Comparison of ENCODE assay signal across 8 mouse cellular contexts in the genomic region with DNA sequence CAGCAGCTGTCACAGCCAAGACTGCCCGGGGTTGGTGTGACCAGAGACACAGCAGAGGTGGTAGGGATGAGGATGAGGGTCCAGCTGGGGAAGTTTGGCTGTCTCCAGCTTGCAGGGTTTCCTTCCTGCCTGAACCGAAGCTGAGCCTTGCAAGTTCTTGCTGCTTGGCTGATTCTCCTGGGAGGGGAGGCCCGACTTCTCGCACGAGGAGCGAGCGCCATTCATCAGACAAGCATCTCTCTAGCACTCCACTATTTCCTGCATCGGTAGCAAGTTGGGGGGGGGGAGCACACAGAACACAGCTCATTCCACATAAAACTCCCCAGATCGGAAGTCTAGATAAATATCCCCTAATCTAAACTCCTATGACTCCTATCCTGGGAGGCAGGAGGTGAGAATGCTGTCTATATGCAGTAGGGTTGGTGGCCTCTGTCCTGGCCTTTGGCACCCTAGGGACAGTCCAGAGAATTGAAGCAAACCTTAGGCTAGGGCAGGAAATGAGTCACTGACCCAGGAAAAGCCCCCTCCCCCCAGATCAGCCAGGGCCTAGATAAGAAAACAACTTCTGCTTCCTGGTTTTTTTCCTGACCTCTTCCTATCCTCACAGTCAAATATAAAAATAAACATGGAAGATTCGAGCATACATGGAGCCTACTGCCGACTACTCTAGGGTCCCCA. TPM values are rescaled to one million over a fixed set of nuclear protein-coding genes. Genes with fewer than 3 reads are reported as not detected.
A peak's percentile ranks its signal among the peaks of the same experiment; 100 is the strongest.
DNase-seq lines count a peak whose midpoint lies in the region; ATAC-seq lines count a peak whose summit lies in the region.

No protein-coding gene starts in this region.

- H3K27me3 ChIP-seq in embryonic facial prominence, embryonic 10.5 days (replicated peaks; ENCODE audit: low read depth, poor library complexity, severe bottlenecking) = 0 out of 2 replicates have a peak, but pooled peaks cover 14% of the 10 kb centered on the region
- H3K27me3 ChIP-seq in midbrain, embryonic 11.5 days (ENCODE audit: control insufficient read depth, insufficient read depth, low read length) = peaks cover 2% of the 10 kb centered on the region

- peaks cover 99% of the 10 kb centered on the region for H3K4me1 ChIP-seq in embryonic facial prominence, embryonic 10.5 days
- peaks cover 55% of the 10 kb centered on the region for H3K4me1 ChIP-seq in midbrain, embryonic 11.5 days (ENCODE audit: control insufficient read depth, insufficient read depth, low read length)

- DNase-seq in NIH3T3 (ENCODE audit: low read depth) = peak; percentile 84
- DNase-seq in embryonic facial prominence, embryonic 10.5 days (ENCODE audit: low spot score) = peak; percentile 58
- peak; percentile 49 to 55 for DNase-seq in heart, postnatal 14 days
- DNase-seq in kidney, postnatal 4 days = peak; percentile 69 to 81
- peak; percentile 87 for DNase-seq in midbrain, embryonic 11.5 days (ENCODE audit: low spot score, missing footprints)
- DNase-seq in frontal cortex, postnatal 10 days (ENCODE audit: low spot score in 2 of 2) = no peak

- intact Hi-C loops in heart, postnatal 14 days (cut with DNase I) = no loop called here

- 15% methylated on average over 11 of the region's 11 CpGs for WGBS in embryonic facial prominence, embryonic 10.5 days
- 20% methylated on average over 11 of the region's 11 CpGs for WGBS in midbrain, embryonic 11.5 days

- H3K27ac ChIP-seq in embryonic facial prominence, embryonic 10.5 days (replicated peaks) = peak overlapping the region; percentile 92
- H3K27ac ChIP-seq in midbrain, embryonic 11.5 days (ENCODE audit: low read depth, low read length) = peak overlapping the region; percentile 65

- H3K4me3 ChIP-seq in embryonic facial prominence, embryonic 10.5 days = peak overlapping the region; percentile 48
- no peak overlapping the region for H3K4me3 ChIP-seq in midbrain, embryonic 11.5 days (ENCODE audit: low read depth, low read length)

- no peak for ATAC-seq in midbrain, embryonic 11.5 days (ENCODE audit: low FRiP score)
- no peak for ATAC-seq in erythroblast, adult 5-6 weeks (replicated peaks; ENCODE audit: low FRiP score, poor library complexity, severe bottlenecking)
- no peak for ATAC-seq in erythroid progenitor cell, adult 5-6 weeks (replicated peaks; ENCODE audit: low FRiP score, poor library complexity, severe bottlenecking)

- H3K4me2 ChIP-seq in midbrain, embryonic 11.5 days = peak overlapping the region; percentile 29

- H3K9ac ChIP-seq in midbrain, embryonic 11.5 days (ENCODE audit: low read length) = peak overlapping the region; percentile 42

- H3K9me3 ChIP-seq in embryonic facial prominence, embryonic 10.5 days = no peaks in the 10 kb centered on the region
- no peaks in the 10 kb centered on the region for H3K9me3 ChIP-seq in midbrain, embryonic 11.5 days (ENCODE audit: control insufficient read depth, low read length)

- peaks cover 28% of the 10 kb centered on the region for H3K36me3 ChIP-seq in embryonic facial prominence, embryonic 10.5 days (replicated peaks)
- H3K36me3 ChIP-seq in midbrain, embryonic 11.5 days (ENCODE audit: control insufficient read depth, insufficient read depth, low read length) = no peaks in the 10 kb centered on the region

RNA-seq across cellular contexts. Expression of gene Fhl3, which starts 4.4 kb away (rescaled TPM):
- polyA plus RNA-seq in embryonic facial prominence, embryonic 10.5 days (2016; fragmentation: Nextera tagmentation; extraction: Ambion mirVana) = 10.8 and 15.5 TPM in 2 replicates
- 10 to 100 TPM; 13.0 to 13.9 TPM for total RNA-seq in heart, postnatal 14 days (2021)
- 3.9 and 4.5 TPM in 2 replicates for polyA plus RNA-seq in midbrain, embryonic 11.5 days (2014; fragmentation: Nextera tagmentation; extraction: Ambion mirVana)
- 4.2 and 7.5 TPM in 2 replicates for total RNA-seq in erythroblast, adult 5-6 weeks (2015; ENCODE audit: low replicate concordance)
- total RNA-seq in erythroblast, adult 5-6 weeks (2017; ENCODE audit: low replicate concordance) = 0.77 and 1.3 TPM in 2 replicates
- 4.0 TPM in 1 of 2 replicates, not detected in the other for total RNA-seq in erythroid progenitor cell, adult 5-6 weeks (2015; ENCODE audit: low replicate concordance)
- total RNA-seq in erythroid progenitor cell, adult 5-6 weeks (2017; ENCODE audit: low replicate concordance) = 0.64 TPM in 1 of 2 replicates, not detected in the other

RNA-seq across cellular contexts. Expression of gene Sf3a3, which starts 9.6 kb away (rescaled TPM):
- 265 and 267 TPM in 2 replicates for polyA plus RNA-seq in embryonic facial prominence, embryonic 10.5 days (2016; fragmentation: Nextera tagmentation; extraction: Ambion mirVana)
- total RNA-seq in heart, postnatal 14 days (2021) = 10 to 100 TPM; 19.2 to 21.5 TPM
- polyA plus RNA-seq in midbrain, embryonic 11.5 days (2014; fragmentation: Nextera tagmentation; extraction: Ambion mirVana) = 221 and 236 TPM in 2 replicates
- 14.2 and 24.2 TPM in 2 replicates for total RNA-seq in erythroblast, adult 5-6 weeks (2015; ENCODE audit: low replicate concordance)
- total RNA-seq in erythroblast, adult 5-6 weeks (2017; ENCODE audit: low replicate concordance) = 26.2 and 34.7 TPM in 2 replicates
- 21.3 and 37.7 TPM in 2 replicates for total RNA-seq in erythroid progenitor cell, adult 5-6 weeks (2015; ENCODE audit: low replicate concordance)
- total RNA-seq in erythroid progenitor cell, adult 5-6 weeks (2017; ENCODE audit: low replicate concordance) = 43.6 and 54.1 TPM in 2 replicates

RNA-seq across cellular contexts. Expression of gene Utp11, which starts 11.5 kb away (rescaled TPM):
- 70.8 and 78.6 TPM in 2 replicates for polyA plus RNA-seq in embryonic facial prominence, embryonic 10.5 days (2016; fragmentation: Nextera tagmentation; extraction: Ambion mirVana)
- total RNA-seq in heart, postnatal 14 days (2021) = 10 to 100 TPM; 11.6 to 12.0 TPM
- polyA plus RNA-seq in midbrain, embryonic 11.5 days (2014; fragmentation: Nextera tagmentation; extraction: Ambion mirVana) = 66.2 and 75.4 TPM in 2 replicates
- 6.7 and 20.8 TPM in 2 replicates for total RNA-seq in erythroblast, adult 5-6 weeks (2015; ENCODE audit: low replicate concordance)
- total RNA-seq in erythroblast, adult 5-6 weeks (2017; ENCODE audit: low replicate concordance) = 4.5 and 15.1 TPM in 2 replicates
- total RNA-seq in erythroid progenitor cell, adult 5-6 weeks (2015; ENCODE audit: low replicate concordance) = 10.5 and 24.7 TPM in 2 replicates
- 9.0 and 11.4 TPM in 2 replicates for total RNA-seq in erythroid progenitor cell, adult 5-6 weeks (2017; ENCODE audit: low replicate concordance)

RNA-seq across cellular contexts. Expression of gene Inpp5b, which starts 36.7 kb away (rescaled TPM):
- 25.0 and 25.2 TPM in 2 replicates for polyA plus RNA-seq in embryonic facial prominence, embryonic 10.5 days (2016; fragmentation: Nextera tagmentation; extraction: Ambion mirVana)
- 10 to 100 TPM; 12.5 to 13.6 TPM for total RNA-seq in heart, postnatal 14 days (2021)
- polyA plus RNA-seq in midbrain, embryonic 11.5 days (2014; fragmentation: Nextera tagmentation; extraction: Ambion mirVana) = 24.6 and 28.2 TPM in 2 replicates
- total RNA-seq in erythroblast, adult 5-6 weeks (2015; ENCODE audit: low replicate concordance) = 27.3 and 37.0 TPM in 2 replicates
- 15.2 and 15.8 TPM in 2 replicates for total RNA-seq in erythroblast, adult 5-6 weeks (2017; ENCODE audit: low replicate concordance)
- total RNA-seq in erythroid progenitor cell, adult 5-6 weeks (2015; ENCODE audit: low replicate concordance) = 49.9 and 84.0 TPM in 2 replicates
- 40.2 and 70.5 TPM in 2 replicates for total RNA-seq in erythroid progenitor cell, adult 5-6 weeks (2017; ENCODE audit: low replicate concordance)

RNA-seq across cellular contexts. Expression of gene Pou3f1, which starts 48.3 kb away (rescaled TPM):
- 1.7 and 2.5 TPM in 2 replicates for polyA plus RNA-seq in embryonic facial prominence, embryonic 10.5 days (2016; fragmentation: Nextera tagmentation; extraction: Ambion mirVana)
- total RNA-seq in heart, postnatal 14 days (2021) = under 1 TPM in 1 of 2 experiments, not detected in 1; 0.07 TPM
- polyA plus RNA-seq in midbrain, embryonic 11.5 days (2014; fragmentation: Nextera tagmentation; extraction: Ambion mirVana) = 19.2 and 20.5 TPM in 2 replicates
- total RNA-seq in erythroblast, adult 5-6 weeks (2015; ENCODE audit: low replicate concordance) = not detected in 2 replicates
- not detected in 2 replicates for total RNA-seq in erythroblast, adult 5-6 weeks (2017; ENCODE audit: low replicate concordance)
- not detected in 2 replicates for total RNA-seq in erythroid progenitor cell, adult 5-6 weeks (2015; ENCODE audit: low replicate concordance)
- not detected in 2 replicates for total RNA-seq in erythroid progenitor cell, adult 5-6 weeks (2017; ENCODE audit: low replicate concordance)

Comparison
In these comparisons a context has a peak if more than half of its experiments do, and no peak if none do; other contexts are left out.
1. DNase-seq: peak in NIH3T3 (single experiment), embryonic facial prominence, embryonic 10.5 days (single experiment), heart, postnatal 14 days (2 of 2), kidney, postnatal 4 days (2 of 2) and midbrain, embryonic 11.5 days (single experiment); none in frontal cortex, postnatal 10 days (0 of 2).